ENCODE assay signal across 21 mouse cellular contexts in the genomic region with DNA sequence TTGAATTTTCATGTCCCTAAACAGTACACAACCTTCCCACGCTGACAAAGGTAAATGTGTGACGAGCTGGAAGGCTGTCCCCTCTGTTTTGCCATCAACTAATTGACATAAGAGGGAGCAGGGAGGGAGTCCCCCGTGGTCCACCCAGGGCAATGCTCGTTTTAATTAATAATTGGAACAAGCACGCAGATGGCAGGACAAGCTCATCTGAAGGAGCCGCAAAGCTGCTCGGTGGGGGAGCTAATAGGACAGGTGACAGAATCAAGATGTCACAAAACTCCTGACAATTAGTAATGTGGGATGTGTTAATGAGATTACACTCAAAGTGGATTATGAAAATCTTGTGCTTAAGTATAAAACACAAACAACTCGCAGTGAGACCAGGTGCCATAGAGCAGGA.
DNase-seq lines count a peak whose midpoint lies in the region; ATAC-seq and TF ChIP-seq lines count a peak whose summit lies in the region.
"Had no signal": no experiment of that assay in that cellular context is flagged by ENCODE, and none has a peak within 500 bp of the region (broad histone marks: within the 10 kb centered on the region; RNA-seq: fewer than 3 reads in every experiment).

No protein-coding gene starts in this region.

- H3K27me3 ChIP-seq in forebrain, embryonic 14.5 days (replicated peaks; ENCODE audit: control insufficient read depth, insufficient read depth, low read length), result no peaks in the 10 kb centered on the region
- no peaks in the 10 kb centered on the region for H3K27me3 ChIP-seq in forebrain, postnatal 0 days (ENCODE audit: insufficient read depth, low read length)
- H3K27me3 ChIP-seq: embryonic facial prominence, embryonic 15.5 days; forebrain, embryonic 15.5 days; heart, embryonic 12.5 days had no signal

- intact Hi-C loops in left cerebral cortex, postnatal 4 days (cut with DNase I), result no loop called here
- intact Hi-C loops in left cerebral cortex, postnatal 25 days (cut with DNase I), result no loop called here

- no peak overlapping the region for H3K4me2 ChIP-seq in forebrain, embryonic 14.5 days (ENCODE audit: low read length)
- H3K4me2 ChIP-seq in forebrain, postnatal 0 days (ENCODE audit: low read depth), result no peak overlapping the region
- H3K4me2 ChIP-seq: embryonic facial prominence, embryonic 15.5 days; forebrain, embryonic 15.5 days; heart, embryonic 12.5 days; hindbrain, embryonic 14.5 days had no signal

- no peak overlapping the region for H3K9ac ChIP-seq in forebrain, embryonic 14.5 days (ENCODE audit: low read length)
- no peak overlapping the region for H3K9ac ChIP-seq in forebrain, postnatal 0 days
- H3K9ac ChIP-seq: embryonic facial prominence, embryonic 15.5 days; forebrain, embryonic 15.5 days; heart, embryonic 12.5 days; hindbrain, embryonic 14.5 days had no signal

- no peaks in the 10 kb centered on the region for H3K36me3 ChIP-seq in forebrain, embryonic 14.5 days (ENCODE audit: control insufficient read depth, insufficient read depth, low read length)
- 0 out of 2 replicates have a peak, but pooled peaks cover 3% of the 10 kb centered on the region for H3K36me3 ChIP-seq in forebrain, postnatal 0 days (ENCODE audit: insufficient read depth)
- H3K36me3 ChIP-seq: embryonic facial prominence, embryonic 15.5 days; forebrain, embryonic 10.5 days; forebrain, embryonic 15.5 days; heart, embryonic 12.5 days had no signal

- no peaks in the 10 kb centered on the region for H3K4me1 ChIP-seq in forebrain, embryonic 14.5 days (ENCODE audit: control insufficient read depth, insufficient read depth, low read length)
- H3K4me1 ChIP-seq in forebrain, postnatal 0 days (ENCODE audit: insufficient read depth), result no peaks in the 10 kb centered on the region
- H3K4me1 ChIP-seq: embryonic facial prominence, embryonic 15.5 days; forebrain, embryonic 15.5 days had no signal

- peak; percentile 63 for DNase-seq in forebrain, embryonic 14.5 days (ENCODE audit: low spot score)
- no peak for DNase-seq in forebrain, postnatal 0 days
- DNase-seq in left cerebral cortex, postnatal 4 days, result peak; percentile 28
- DNase-seq in left cerebral cortex, postnatal 25 days (ENCODE audit: low spot score in 2 of 2), result no peak
- peak; percentile 68 for DNase-seq in MN1 (ENCODE audit: low spot score)
- peak; percentile 51 for DNase-seq in retina, embryonic 14.5 days (ENCODE audit: low spot score)
- no peak for DNase-seq in layer of hippocampus, adult 2 months (ENCODE audit: low spot score in 2 of 2)
- DNase-seq: adrenal gland, adult 8-10 months; adrenal gland, postnatal 36 days; cerebellum, adult 11-12 months; cerebellum, adult 9-10 months; embryo, embryonic 11 days; gastrocnemius, postnatal 14 days had no signal

- TF ChIP-seq CTCF in forebrain, postnatal 0 days (IDR thresholded peaks at IDR 0.05; ENCODE audit: low read depth), result no peak
- no peak for TF ChIP-seq CTCF in layer of hippocampus, adult 2 months (conservative IDR thresholded peaks at IDR 0.05)

- 21% methylated on average over 8 of the region's 8 CpGs for WGBS in forebrain, embryonic 14.5 days
- WGBS in forebrain, postnatal 0 days, result 28% methylated on average over 8 of the region's 8 CpGs

- H3K9me3 ChIP-seq in forebrain, embryonic 14.5 days (replicated peaks; ENCODE audit: control insufficient read depth, low read length), result no peaks in the 10 kb centered on the region
- H3K9me3 ChIP-seq in forebrain, postnatal 0 days (ENCODE audit: low read length), result no peaks in the 10 kb centered on the region
- H3K9me3 ChIP-seq: embryonic facial prominence, embryonic 15.5 days; forebrain, embryonic 10.5 days; forebrain, embryonic 15.5 days; heart, embryonic 12.5 days had no signal

- ATAC-seq in forebrain, embryonic 14.5 days, result no peak
- ATAC-seq in forebrain, postnatal 0 days, result no peak
- ATAC-seq: forebrain, embryonic 15.5 days; inflammation-experienced regulatory T-cells, adult 6 months; intestine, postnatal 0 days had no signal

- no peak overlapping the region for H3K27ac ChIP-seq in forebrain, embryonic 14.5 days (ENCODE audit: low read depth, low read length)
- H3K27ac ChIP-seq in forebrain, postnatal 0 days (ENCODE audit: low read depth, low read length), result no peak overlapping the region
- no peak overlapping the region for H3K27ac ChIP-seq in layer of hippocampus, adult 2 months
- H3K27ac ChIP-seq: embryonic facial prominence, embryonic 15.5 days; forebrain, embryonic 10.5 days; forebrain, embryonic 15.5 days; hindbrain, embryonic 14.5 days had no signal

- H3K4me3 ChIP-seq in forebrain, embryonic 14.5 days (ENCODE audit: low read depth, low read length), result no peak overlapping the region
- H3K4me3 ChIP-seq in forebrain, postnatal 0 days (ENCODE audit: low read depth, low read length), result no peak overlapping the region
- H3K4me3 ChIP-seq in layer of hippocampus, adult 2 months, result no peak overlapping the region
- H3K4me3 ChIP-seq: embryonic facial prominence, embryonic 15.5 days; erythroblast, embryonic 14.5 days; forebrain, embryonic 10.5 days; forebrain, embryonic 15.5 days; heart, embryonic 12.5 days had no signal

Comparison
In these comparisons a context has a peak if more than half of its experiments do, and no peak if none do; other contexts are left out.
1. DNase-seq: peak in forebrain, embryonic 14.5 days (single experiment), left cerebral cortex, postnatal 4 days (single experiment), MN1 (single experiment) and retina, embryonic 14.5 days (single experiment); none in forebrain, postnatal 0 days (single experiment), left cerebral cortex, postnatal 25 days (0 of 2) and layer of hippocampus, adult 2 months (0 of 2).